Mouse (Mus musculus) ES-Bruce4 (cell line): ENCODE measurements around the gene Ppard. TPM values are rescaled to one million over a fixed set of nuclear protein-coding genes. Genes with fewer than 3 reads are reported as not detected.
A peak's percentile ranks its signal among the peaks of the same experiment; 100 is the strongest.

Experiments
- H3K27ac ChIP-seq: 2 replicates; pipeline ENCODE4 v1.5.1; 2012; ENCODE audit warnings: low read length, inconsistent platforms; ENCODE audit not compliant: insufficient read depth
- H3K27me3 ChIP-seq: 2 replicates; pipeline ENCODE4 v1.6.1; 2012; ENCODE audit warnings: mild to moderate bottlenecking, low read length, inconsistent platforms; ENCODE audit not compliant: control insufficient read depth, poor library complexity, insufficient read depth, severe bottlenecking
- H3K36me3 ChIP-seq: 2 replicates; pipeline ENCODE4 v1.6.1; 2012; ENCODE audit warnings: inconsistent platforms, mild to moderate bottlenecking, low read length, moderate library complexity; ENCODE audit not compliant: control insufficient read depth, poor library complexity, insufficient read depth, severe bottlenecking
- H3K4me1 ChIP-seq: one replicate; pipeline ENCODE4 v1.8.1; 2011; ENCODE audit warnings: low read length; ENCODE audit not compliant: control insufficient read depth, insufficient read depth
- H3K4me3 ChIP-seq: 2 replicates; pipeline ENCODE4 v1.5.1; 2011; ENCODE audit warnings: low read depth, mild to moderate bottlenecking, low read length
- H3K9ac ChIP-seq: 2 replicates; pipeline ENCODE4 v1.6.1; 2012; ENCODE audit warnings: low read depth, mild to moderate bottlenecking, inconsistent platforms; ENCODE audit not compliant: poor library complexity, severe bottlenecking
- H3K9me3 ChIP-seq: replicated peaks from 2 replicates; pipeline ENCODE4 v1.6.1; 2012; ENCODE audit warnings: mild to moderate bottlenecking, low read length, inconsistent platforms; ENCODE audit not compliant: control insufficient read depth, poor library complexity, insufficient read depth, severe bottlenecking
- CTCF ChIP-seq: IDR thresholded peaks from one replicate; pipeline ENCODE4 v1.8.1; 2011; ENCODE audit warnings: low read depth, low read length
- EP300 ChIP-seq: IDR thresholded peaks from 2 replicates; pipeline ENCODE4 v1.6.1; 2011; ENCODE audit warnings: low read depth, low read length; ENCODE audit not compliant: insufficient read depth
- POLR2A ChIP-seq: IDR thresholded peaks from one replicate; pipeline ENCODE4 v1.8.1; 2011; ENCODE audit warnings: low read length; ENCODE audit not compliant: insufficient read depth
- polyA plus RNA-seq: library from polyadenylated mRNA; stranded (reverse); fragments of >200 nt; gene quantifications from 2 replicates; pipeline ENCODE4 v1.2.4, GENCODE M21; 2011; ENCODE audit warnings: low read depth; ENCODE audit not compliant: missing spikeins, insufficient read depth, insufficient read length

Gene Ppard
- polyA plus RNA-seq, 1 experiment, result 24.0 TPM

DNA sequence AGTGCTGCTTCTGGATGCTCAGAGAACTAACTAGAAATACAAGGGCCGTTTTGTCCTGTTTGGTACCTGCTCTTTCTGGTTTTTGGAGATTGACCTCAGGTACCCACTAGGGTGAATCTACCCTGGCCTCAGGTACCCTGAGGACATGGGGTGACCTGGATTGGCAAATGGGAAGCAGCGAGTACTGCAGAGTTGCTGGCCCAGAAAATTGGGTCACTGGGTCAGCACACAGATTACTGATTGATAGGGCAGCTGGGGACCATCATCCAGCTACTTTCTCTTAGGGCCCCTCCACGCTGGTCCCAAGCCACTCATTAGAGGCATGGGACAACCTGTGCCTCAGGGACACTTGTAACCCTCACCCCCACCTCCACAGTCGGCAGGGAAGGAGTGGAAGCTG lies 46.7 kb downstream of the Ppard start:
- Histone ChIP-seq H3K27ac (no peak overlapping the region), H3K4me1 (peaks cover 3% of the 10 kb centered on the region), H3K9ac (no peak overlapping the region), H3K4me3 (no peak overlapping the region), H3K27me3 (no peaks in the 10 kb centered on the region), H3K9me3 (no peaks in the 10 kb centered on the region), H3K36me3 (no peaks in the 10 kb centered on the region)
- no peak for TF ChIP-seq EP300
- no peak for TF ChIP-seq POLR2A
- TF ChIP-seq CTCF, result no peak

DNA sequence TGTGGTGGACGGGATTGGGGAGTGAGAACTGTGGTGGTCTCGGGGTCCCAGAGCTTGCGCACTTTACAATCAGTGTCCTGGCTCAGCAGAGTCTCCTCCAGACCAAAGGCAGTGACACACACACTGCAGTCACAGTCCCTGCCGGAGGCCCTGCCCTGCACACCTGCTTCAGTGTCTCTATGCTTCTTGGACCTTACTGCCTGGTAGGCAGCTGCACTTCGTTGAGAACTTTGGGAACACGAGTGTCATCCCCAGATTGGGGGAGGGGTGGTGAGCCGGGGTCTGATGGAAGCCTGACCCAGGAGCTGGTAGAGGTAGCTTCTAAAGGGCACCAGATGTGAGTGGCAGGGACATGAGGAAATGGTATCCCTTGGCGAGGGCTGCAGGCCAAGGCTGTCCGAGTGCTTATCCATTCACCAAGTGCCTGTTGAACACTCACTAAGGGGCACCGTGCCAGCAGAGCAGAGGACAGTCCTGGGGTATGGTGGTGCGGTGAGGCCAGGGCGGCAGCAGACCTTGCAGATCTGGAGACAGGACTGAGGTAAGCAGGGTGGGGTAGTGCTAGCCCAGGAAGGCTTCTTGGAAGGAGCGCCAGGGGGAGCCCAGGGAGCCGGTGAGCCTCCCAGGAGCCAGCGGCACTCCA lies 47.4 kb downstream of the Ppard start:
- no peak for TF ChIP-seq CTCF
- no peak for TF ChIP-seq POLR2A
- no peak for TF ChIP-seq EP300
- Histone ChIP-seq H3K4me3 (no peak overlapping the region), H3K4me1 (peaks cover 3% of the 10 kb centered on the region), H3K36me3 (no peaks in the 10 kb centered on the region), H3K9me3 (no peaks in the 10 kb centered on the region), H3K9ac (no peak overlapping the region), H3K27me3 (no peaks in the 10 kb centered on the region), H3K27ac (no peak overlapping the region)

DNA sequence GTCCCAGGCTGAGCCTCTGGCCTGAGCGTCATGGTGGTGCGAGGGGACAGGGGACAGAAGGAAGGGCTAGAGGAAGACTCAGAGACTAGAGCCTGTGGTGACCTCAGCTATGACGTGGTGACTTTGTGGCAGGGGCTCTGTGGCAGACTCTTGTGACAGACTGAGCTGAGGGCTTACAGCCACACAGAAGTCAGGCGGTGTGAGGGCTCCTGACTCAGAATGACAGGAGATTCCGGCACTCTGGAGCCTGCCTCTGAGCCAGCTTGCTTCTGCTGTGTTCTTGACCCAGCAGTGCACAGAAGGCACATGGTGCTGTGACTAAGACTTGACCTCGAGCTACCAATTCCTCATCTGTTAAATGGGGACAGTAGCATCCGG lies 47.9 kb downstream of the Ppard start:
- Histone ChIP-seq H3K27me3 (no peaks in the 10 kb centered on the region), H3K4me3 (no peak overlapping the region), H3K4me1 (peaks cover 3% of the 10 kb centered on the region), H3K27ac (no peak overlapping the region), H3K9ac (no peak overlapping the region), H3K36me3 (no peaks in the 10 kb centered on the region), H3K9me3 (no peaks in the 10 kb centered on the region)
- TF ChIP-seq POLR2A (no peak), EP300 (no peak), CTCF (no peak)

DNA sequence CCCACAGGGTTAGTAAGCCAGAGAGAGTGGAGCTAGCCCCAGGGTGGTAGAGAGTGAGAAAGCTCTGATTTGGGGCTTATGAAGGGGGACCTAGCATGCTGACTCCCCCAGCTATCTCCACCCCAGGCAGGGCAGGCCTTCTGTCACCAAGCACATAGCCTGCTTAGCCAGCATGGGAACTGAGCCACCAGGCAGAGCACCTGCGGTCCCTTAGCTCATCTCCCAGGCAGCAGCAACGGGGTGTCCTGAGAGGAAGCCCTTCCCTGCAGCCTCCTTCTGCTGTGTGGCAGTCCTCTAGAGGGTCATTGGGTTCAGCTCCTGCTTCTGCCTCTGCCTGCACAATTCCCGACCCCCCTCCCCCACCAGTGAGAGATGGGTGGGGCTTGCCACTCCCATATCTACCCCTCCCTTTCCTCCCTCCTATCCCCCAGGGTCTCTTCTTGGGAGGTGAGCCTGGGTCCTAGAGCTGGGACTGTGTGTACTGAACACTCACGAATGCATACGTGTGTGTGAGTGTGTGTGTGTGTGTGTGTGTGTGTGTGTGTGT lies 48.4 kb downstream of the Ppard start:
- H3K36me3 ChIP-seq, result no peaks in the 10 kb centered on the region
- H3K9me3 ChIP-seq, result no peaks in the 10 kb centered on the region
- no peaks in the 10 kb centered on the region for H3K27me3 ChIP-seq
- H3K4me1 ChIP-seq, result peaks cover 3% of the 10 kb centered on the region
- H3K27ac ChIP-seq, result no peak overlapping the region
- H3K4me3 ChIP-seq, result no peak overlapping the region
- TF ChIP-seq POLR2A (no peak), EP300 (peak; percentile 75)
- no peak overlapping the region for H3K9ac ChIP-seq

DNA sequence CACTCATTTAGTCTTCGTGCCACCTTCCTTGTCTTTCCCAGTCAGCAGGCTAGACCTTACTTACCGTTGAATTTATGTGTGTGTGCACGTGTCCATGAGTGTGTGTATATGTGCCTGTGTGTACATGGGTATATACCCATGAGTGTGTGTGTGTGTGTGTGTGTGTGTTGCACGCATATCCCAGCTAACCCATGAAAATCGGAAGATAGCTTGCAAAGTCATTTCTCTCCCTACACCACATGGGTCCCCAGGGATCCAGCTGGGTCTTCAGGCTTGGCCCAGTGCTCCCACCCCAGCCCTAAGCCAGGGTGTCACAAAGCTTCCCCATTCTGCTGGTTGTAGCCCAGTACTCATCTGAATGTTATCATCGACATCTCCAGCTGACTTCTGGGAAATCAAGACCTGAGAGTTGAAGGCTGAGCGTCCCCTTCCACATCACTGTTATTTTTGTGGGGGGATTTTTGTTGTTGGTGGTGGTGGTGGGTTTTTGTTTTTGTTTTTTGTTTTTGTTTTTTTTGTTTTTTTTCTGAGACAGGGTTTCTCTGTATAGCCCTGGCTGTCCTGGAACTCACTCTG lies 49.5 kb downstream of the Ppard start:
- peaks cover 3% of the 10 kb centered on the region for H3K4me1 ChIP-seq
- H3K9ac ChIP-seq, result no peak overlapping the region
- H3K27me3 ChIP-seq, result no peaks in the 10 kb centered on the region
- no peaks in the 10 kb centered on the region for H3K9me3 ChIP-seq
- no peak overlapping the region for H3K4me3 ChIP-seq
- no peak overlapping the region for H3K27ac ChIP-seq
- H3K36me3 ChIP-seq, result no peaks in the 10 kb centered on the region
- TF ChIP-seq POLR2A (no peak), CTCF (no peak), EP300 (no peak)

DNA sequence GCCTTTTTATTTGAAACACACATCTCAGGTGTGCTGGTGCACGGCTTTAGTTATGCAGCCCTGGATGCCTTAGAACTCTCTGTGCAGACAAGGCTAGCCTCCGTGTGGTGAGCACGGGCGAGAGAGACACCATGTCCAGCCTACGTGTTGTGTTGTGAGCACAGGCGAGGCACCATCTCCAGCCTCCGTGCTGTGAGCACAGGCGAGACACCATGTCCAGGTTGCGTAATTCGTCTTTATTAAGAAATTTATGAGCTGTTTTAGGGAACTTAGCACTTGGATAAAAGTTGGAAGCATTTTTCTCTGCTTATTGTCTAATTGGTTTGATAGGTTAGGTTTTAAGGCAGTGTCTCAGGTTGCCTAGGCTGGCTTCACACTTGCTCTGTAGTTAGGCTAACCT lies 50.7 kb downstream of the Ppard start:
- no peak for TF ChIP-seq CTCF
- TF ChIP-seq EP300, result no peak
- TF ChIP-seq POLR2A, result no peak
- H3K27ac ChIP-seq, result no peak overlapping the region
- H3K4me3 ChIP-seq, result no peak overlapping the region
- H3K4me1 ChIP-seq, result peaks cover 3% of the 10 kb centered on the region
- no peak overlapping the region for H3K9ac ChIP-seq
- H3K9me3 ChIP-seq, result no peaks in the 10 kb centered on the region
- H3K27me3 ChIP-seq, result no peaks in the 10 kb centered on the region
- no peaks in the 10 kb centered on the region for H3K36me3 ChIP-seq
